22 mouse cellular contexts compared by ENCODE assay signal in the genomic region with DNA sequence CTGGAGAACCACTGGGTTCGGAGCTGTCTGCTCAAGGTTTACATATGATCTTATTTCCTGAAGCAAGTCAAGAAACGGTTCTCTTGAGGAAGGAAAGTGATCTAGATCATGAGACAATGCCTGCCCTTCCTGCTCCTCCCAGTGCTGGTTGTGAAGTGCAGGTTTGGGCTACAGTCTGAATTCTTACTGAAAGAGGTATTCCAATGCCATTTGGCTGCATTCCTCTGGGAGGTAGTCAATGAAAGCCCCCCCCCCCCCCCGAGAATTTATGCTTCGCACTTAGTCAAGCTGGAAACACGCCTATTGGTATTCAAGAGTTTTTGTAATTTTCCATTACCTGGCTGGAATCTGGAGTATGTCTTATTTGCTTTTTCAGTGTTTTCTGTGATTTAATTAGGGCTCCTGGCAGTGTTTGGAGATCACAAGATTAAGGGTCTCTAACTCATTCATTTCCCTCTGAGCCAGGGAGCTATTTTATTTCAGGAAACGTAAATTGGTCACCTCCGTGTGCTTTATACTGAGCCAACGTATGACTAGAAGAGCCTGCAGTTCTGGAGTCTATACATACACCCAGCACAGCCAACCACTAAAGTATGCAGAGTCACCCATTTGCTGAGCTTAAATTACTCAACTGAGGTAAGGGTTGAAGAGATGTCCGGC.
DNase-seq lines count a peak whose midpoint lies in the region; ATAC-seq and TF ChIP-seq lines count a peak whose summit lies in the region.
"Had no signal": no experiment of that assay in that cellular context is flagged by ENCODE, and none has a peak within 500 bp of the region (broad histone marks: within the 10 kb centered on the region; RNA-seq: fewer than 3 reads in every experiment).

No protein-coding gene starts in this region.

- H3K27me3 ChIP-seq in kidney, embryonic 14.5 days (ENCODE audit: control insufficient read depth, insufficient read depth, low read length): no peaks in the 10 kb centered on the region
- no peaks in the 10 kb centered on the region for H3K27me3 ChIP-seq in limb, embryonic 13.5 days
- no peaks in the 10 kb centered on the region for H3K27me3 ChIP-seq in limb, embryonic 10.5 days (ENCODE audit: low read depth, poor library complexity, severe bottlenecking)
- no peaks in the 10 kb centered on the region for H3K27me3 ChIP-seq in limb, embryonic 14.5 days (ENCODE audit: control insufficient read depth, insufficient read depth, low read length)
- H3K27me3 ChIP-seq: heart, embryonic 15.5 days had no signal

- 60% methylated on average over 9 of the region's 9 CpGs for WGBS in kidney, embryonic 14.5 days
- WGBS in limb, embryonic 13.5 days: 42% methylated on average over 9 of the region's 9 CpGs
- 81% methylated on average over 9 of the region's 9 CpGs for WGBS in limb, embryonic 10.5 days
- WGBS in limb, embryonic 14.5 days: 27% methylated on average over 9 of the region's 9 CpGs

- no peak overlapping the region for H3K4me2 ChIP-seq in kidney, embryonic 14.5 days (replicated peaks; ENCODE audit: low read depth, low read length)
- H3K4me2 ChIP-seq in limb, embryonic 13.5 days (replicated peaks): no peak overlapping the region
- H3K4me2 ChIP-seq in limb, embryonic 14.5 days (replicated peaks; ENCODE audit: low read depth, low read length, severe bottlenecking): no peak overlapping the region
- H3K4me2 ChIP-seq: heart, embryonic 11.5 days; heart, embryonic 15.5 days; hindbrain, embryonic 14.5 days had no signal

- H3K4me3 ChIP-seq in kidney, embryonic 14.5 days (ENCODE audit: low read length): no peak overlapping the region
- H3K4me3 ChIP-seq in limb, embryonic 13.5 days: no peak overlapping the region
- no peak overlapping the region for H3K4me3 ChIP-seq in limb, embryonic 10.5 days
- H3K4me3 ChIP-seq in limb, embryonic 14.5 days (replicated peaks; ENCODE audit: low read length): no peak overlapping the region
- H3K4me3 ChIP-seq: heart, adult 2 months; heart, embryonic 15.5 days; hindbrain, embryonic 10.5 days had no signal

- no peaks in the 10 kb centered on the region for H3K9me3 ChIP-seq in kidney, embryonic 14.5 days (ENCODE audit: control insufficient read depth, low read length)
- H3K9me3 ChIP-seq in limb, embryonic 13.5 days: no peaks in the 10 kb centered on the region
- no peaks in the 10 kb centered on the region for H3K9me3 ChIP-seq in limb, embryonic 10.5 days (replicated peaks)
- H3K9me3 ChIP-seq in limb, embryonic 14.5 days (ENCODE audit: control insufficient read depth, low read length): no peaks in the 10 kb centered on the region
- H3K9me3 ChIP-seq: G1E; heart, embryonic 15.5 days; hindbrain, embryonic 10.5 days had no signal

- DNase-seq in kidney, adult 9 months: peak; percentile 36
- no peak for DNase-seq in limb, embryonic 10.5 days (ENCODE audit: low spot score)
- peak; percentile 62 for DNase-seq in NIH3T3 (ENCODE audit: low read depth)
- peak; percentile 6 for DNase-seq in limb, embryonic 14.5 days (ENCODE audit: low spot score)
- no peak for DNase-seq in heart, postnatal 4 days
- DNase-seq: adrenal gland, adult 2 months; adrenal gland, postnatal 25 days; B cell, adult 2 months; cerebellum, adult 2 months; cerebellum, postnatal 10 days; forebrain, postnatal 0 days; gastrocnemius, postnatal 14 days; heart, adult 2 months; heart, postnatal 14 days had no signal

- no peak for ATAC-seq in kidney, embryonic 14.5 days (ENCODE audit: low FRiP score, low TSS enrichment)
- peak; percentile 77 for ATAC-seq in limb, embryonic 13.5 days (ENCODE audit: low FRiP score, low read depth)
- ATAC-seq in limb, embryonic 14.5 days (ENCODE audit: low FRiP score, low read depth): no peak
- ATAC-seq: CD4-positive, CD25-positive, alpha-beta regulatory T cell, adult 4 months; forebrain, postnatal 0 days had no signal

- H3K36me3 ChIP-seq in kidney, embryonic 14.5 days (ENCODE audit: control insufficient read depth, insufficient read depth, low read length): no peaks in the 10 kb centered on the region
- no peaks in the 10 kb centered on the region for H3K36me3 ChIP-seq in limb, embryonic 13.5 days
- no peaks in the 10 kb centered on the region for H3K36me3 ChIP-seq in limb, embryonic 10.5 days
- no peaks in the 10 kb centered on the region for H3K36me3 ChIP-seq in limb, embryonic 14.5 days (ENCODE audit: control insufficient read depth, insufficient read depth, low read length)
- H3K36me3 ChIP-seq: G1E; heart, embryonic 15.5 days; hindbrain, embryonic 10.5 days had no signal

- TF ChIP-seq POLR2A in limb, embryonic 14.5 days (IDR thresholded peaks at IDR 0.05; ENCODE audit: borderline replicate concordance, extremely low read depth, insufficient read depth, insufficient read length): no peak

- H3K27ac ChIP-seq in kidney, embryonic 14.5 days (ENCODE audit: low read depth, low read length): no peak overlapping the region
- H3K27ac ChIP-seq in limb, embryonic 13.5 days: no peak overlapping the region; the same call in 1 of the 2 replicates
- no peak overlapping the region for H3K27ac ChIP-seq in limb, embryonic 10.5 days
- H3K27ac ChIP-seq in limb, embryonic 14.5 days (replicated peaks; ENCODE audit: low read depth, low read length): no peak overlapping the region
- H3K27ac ChIP-seq: heart, adult 2 months; heart, embryonic 15.5 days; hindbrain, embryonic 10.5 days; hindbrain, embryonic 14.5 days had no signal

- no peaks in the 10 kb centered on the region for H3K4me1 ChIP-seq in kidney, embryonic 14.5 days (ENCODE audit: control insufficient read depth, insufficient read depth, low read length)
- peaks cover 13% of the 10 kb centered on the region for H3K4me1 ChIP-seq in limb, embryonic 13.5 days
- H3K4me1 ChIP-seq in limb, embryonic 10.5 days: peaks cover 3% of the 10 kb centered on the region; the same call in 1 of the 2 replicates
- H3K4me1 ChIP-seq in limb, embryonic 14.5 days (ENCODE audit: control insufficient read depth, insufficient read depth, low read length): peaks cover 11% of the 10 kb centered on the region
- H3K4me1 ChIP-seq: heart, embryonic 15.5 days; hindbrain, embryonic 10.5 days had no signal

- no peak overlapping the region for H3K9ac ChIP-seq in kidney, embryonic 14.5 days (ENCODE audit: low read depth, low read length)
- no peak overlapping the region for H3K9ac ChIP-seq in limb, embryonic 13.5 days
- no peak overlapping the region for H3K9ac ChIP-seq in limb, embryonic 14.5 days (ENCODE audit: low read depth, low read length, severe bottlenecking)
- H3K9ac ChIP-seq: forebrain, postnatal 0 days; heart, embryonic 15.5 days; hindbrain, embryonic 14.5 days had no signal

Comparison
In these comparisons a context has a peak if more than half of its experiments do, and no peak if none do; other contexts are left out.
1. DNase-seq: peak in kidney, adult 9 months (single experiment), NIH3T3 (single experiment) and limb, embryonic 14.5 days (single experiment); none in limb, embryonic 10.5 days (single experiment) and heart, postnatal 4 days (single experiment).